Mouse (Mus musculus): Measurements from ENCODE around the gene B4galt2.

B4galt2 gene

GRCm38 (mm10) chr4:117867823-117868222 is 15.5 kb downstream of the B4galt2 start:
- peak; percentile 83 to 84 for DNase-seq

- DNase-seq, result no peak
These were observed 16.3 kb downstream of the B4galt2 start for GRCm38 (mm10) chr4:117867000-117867399.

GRCm38 (mm10) chr4:117866083-117866482 is 17.2 kb downstream of the B4galt2 start:
- DNase-seq, result peak; percentile 83 to 89

GRCm38 (mm10) chr4:117862823-117863222 is 20.5 kb downstream of the B4galt2 start:
- DNase-seq, result peak; percentile 55 to 66

- no peak for DNase-seq
These were observed 22.7 kb downstream of the B4galt2 start for GRCm38 (mm10) chr4:117860570-117860969.

- DNase-seq, result peak; percentile 83 to 85
These were observed 24.5 kb downstream of the B4galt2 start for GRCm38 (mm10) chr4:117858794-117859193.

- peak; percentile 46 to 49 for DNase-seq
These were observed 28.1 kb downstream of the B4galt2 start for GRCm38 (mm10) chr4:117855146-117855545.

GRCm38 (mm10) chr4:117852152-117852868 is 31.0 kb downstream of the B4galt2 start:
- no peak for DNase-seq

- DNase-seq, result peak; percentile 42 to 56
These were observed 32.4 kb downstream of the B4galt2 start for GRCm38 (mm10) chr4:117850871-117851270.

GRCm38 (mm10) chr4:117850176-117850575 is 33.1 kb downstream of the B4galt2 start:
- DNase-seq, result no peak

- no peak for DNase-seq
These were observed 33.8 kb downstream of the B4galt2 start for GRCm38 (mm10) chr4:117849506-117849905.

- DNase-seq, result no peak
These were observed 34.2 kb downstream of the B4galt2 start for GRCm38 (mm10) chr4:117849063-117849462.

- no peak for DNase-seq
These were observed 36.3 kb downstream of the B4galt2 start for GRCm38 (mm10) chr4:117847011-117847410.

GRCm38 (mm10) chr4:117846261-117846660 is 37.0 kb downstream of the B4galt2 start:
- no peak for DNase-seq

GRCm38 (mm10) chr4:117845316-117845715 is 38.0 kb downstream of the B4galt2 start:
- DNase-seq, result peak; percentile 44 to 61

GRCm38 (mm10) chr4:117844467-117844866 is 38.8 kb downstream of the B4galt2 start:
- no peak for DNase-seq

GRCm38 (mm10) chr4:117843101-117843500 is 40.2 kb downstream of the B4galt2 start:
- no peak for DNase-seq

GRCm38 (mm10) chr4:117841566-117841965 is 41.7 kb downstream of the B4galt2 start:
- DNase-seq, result no peak

- no peak for DNase-seq
These were observed 42.5 kb downstream of the B4galt2 start for GRCm38 (mm10) chr4:117840821-117841220.

- DNase-seq, result peak in 1 of 2 experiments; percentile 47
These were observed 43.9 kb downstream of the B4galt2 start for GRCm38 (mm10) chr4:117839366-117839765.

GRCm38 (mm10) chr4:117837271-117837670 is 46.0 kb downstream of the B4galt2 start:
- DNase-seq, result no peak

GRCm38 (mm10) chr4:117836204-117836767 is 47.0 kb downstream of the B4galt2 start:
- DNase-seq, result peak; percentile 93 to 96

GRCm38 (mm10) chr4:117835531-117836111 is 47.7 kb downstream of the B4galt2 start:
- DNase-seq, result peak; percentile 63 to 74

Data from kidney, postnatal 4 days (tissue).